Mouse (Mus musculus): ENCODE data around the gene Tbc1d21. TPM values are rescaled to one million over a fixed set of nuclear protein-coding genes. Genes with fewer than 3 reads are reported as not detected.

Tbc1d21 gene
- not detected in 2 replicates for polyA plus RNA-seq (2012; rRNA removed; ENCODE audit: low replicate concordance)

DNA sequence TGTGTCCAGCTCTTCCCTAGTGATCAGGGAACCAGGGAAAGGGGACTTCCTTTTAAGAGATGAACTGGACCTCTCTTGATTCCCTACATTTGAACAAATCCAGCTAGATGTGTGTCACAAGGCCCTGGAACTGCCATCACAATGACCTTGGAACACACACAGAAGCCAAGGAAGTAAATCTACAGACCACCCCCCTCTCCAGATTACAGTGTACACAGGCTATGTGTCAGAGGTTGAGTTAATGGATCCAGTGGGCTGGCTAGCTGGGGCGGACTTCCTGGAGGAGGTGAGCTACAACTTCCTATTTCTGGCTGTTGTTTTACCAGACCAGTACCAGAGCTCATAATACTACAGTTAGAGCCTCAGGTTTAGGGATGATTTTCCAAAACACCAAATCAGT lies at the start of gene Tbc1d21:
TSS of gene Tbc1d21 (minus strand) at position 101 of the 400 bp plus-strand sequence.

DNA sequence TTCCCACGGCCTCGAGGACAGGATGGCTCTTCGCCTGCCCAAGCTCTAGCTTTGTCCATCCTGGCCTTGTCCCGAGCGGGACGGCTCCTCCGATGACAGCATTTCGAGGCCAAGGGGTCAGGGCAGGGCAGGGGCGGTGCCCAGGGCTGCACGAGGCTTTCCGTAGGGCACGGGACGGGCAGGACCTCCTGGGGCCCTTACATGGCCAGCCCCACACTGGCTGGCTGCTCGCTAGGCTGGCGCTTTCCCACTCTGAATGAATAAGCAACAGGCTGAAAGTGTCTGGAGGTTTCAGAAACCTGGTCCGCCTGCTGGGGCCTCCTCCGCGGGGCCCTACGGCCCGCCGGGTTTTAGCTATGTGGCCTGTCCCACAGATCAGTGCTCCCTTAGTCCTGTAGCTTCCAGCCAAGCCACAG lies 57.3 kb downstream of the Tbc1d21 start, which contains the start of gene Loxl1:
TSS of gene Loxl1 (minus strand) at position 243 of the 416 bp plus-strand sequence.

Other genes with a start within 250 kb of the Tbc1d21 start
- 29.6 and 43.0 TPM in 2 replicates for gene Islr, start 166.1 kb downstream of the Tbc1d21 start, polyA plus RNA-seq (2012; rRNA removed; ENCODE audit: low replicate concordance)
- gene Islr2, start 166.1 kb downstream of the Tbc1d21 start, polyA plus RNA-seq (2012; rRNA removed; ENCODE audit: low replicate concordance) = 0.56 and 1.2 TPM in 2 replicates
- 23.3 and 30.7 TPM in 2 replicates for gene Pml, start 120.7 kb downstream of the Tbc1d21 start, polyA plus RNA-seq (2012; rRNA removed; ENCODE audit: low replicate concordance)
- gene Stoml1, start 117.3 kb downstream of the Tbc1d21 start, polyA plus RNA-seq (2012; rRNA removed; ENCODE audit: low replicate concordance) = 18.5 and 21.5 TPM in 2 replicates
- 15.2 and 22.2 TPM in 2 replicates for gene Loxl1, start 57.3 kb downstream of the Tbc1d21 start, polyA plus RNA-seq (2012; rRNA removed; ENCODE audit: low replicate concordance)
- 1.4 and 1.6 TPM in 2 replicates for gene Insyn1, start 118.1 kb upstream of the Tbc1d21 start, polyA plus RNA-seq (2012; rRNA removed; ENCODE audit: low replicate concordance)
- gene Cd276, start 185.0 kb upstream of the Tbc1d21 start, polyA plus RNA-seq (2012; rRNA removed; ENCODE audit: low replicate concordance) = 2.0 and 5.9 TPM in 2 replicates
- gene Nptn, start 211.8 kb upstream of the Tbc1d21 start, polyA plus RNA-seq (2012; rRNA removed; ENCODE audit: low replicate concordance) = 160 and 225 TPM in 2 replicates